Mouse (Mus musculus): ENCODE measurements around the gene Tlnrd1. TPM values are rescaled to one million over a fixed set of nuclear protein-coding genes. Genes with fewer than 3 reads are reported as not detected.

The Tlnrd1 gene
- total RNA-seq, 2 experiments from 2014 or later = 23.1 to 26.2 TPM

GRCm38 (mm10) chr7:83884921-83885532, 922 bp upstream of the Tlnrd1 start:
- no peak for DNase-seq (ENCODE audit: low spot score in 2 of 2)

- peak; percentile 28 to 54 for DNase-seq (ENCODE audit: low spot score in 2 of 2)
Measured at GRCm38 (mm10) chr7:83883276-83884020, 657 bp downstream of the Tlnrd1 start.

DNA sequence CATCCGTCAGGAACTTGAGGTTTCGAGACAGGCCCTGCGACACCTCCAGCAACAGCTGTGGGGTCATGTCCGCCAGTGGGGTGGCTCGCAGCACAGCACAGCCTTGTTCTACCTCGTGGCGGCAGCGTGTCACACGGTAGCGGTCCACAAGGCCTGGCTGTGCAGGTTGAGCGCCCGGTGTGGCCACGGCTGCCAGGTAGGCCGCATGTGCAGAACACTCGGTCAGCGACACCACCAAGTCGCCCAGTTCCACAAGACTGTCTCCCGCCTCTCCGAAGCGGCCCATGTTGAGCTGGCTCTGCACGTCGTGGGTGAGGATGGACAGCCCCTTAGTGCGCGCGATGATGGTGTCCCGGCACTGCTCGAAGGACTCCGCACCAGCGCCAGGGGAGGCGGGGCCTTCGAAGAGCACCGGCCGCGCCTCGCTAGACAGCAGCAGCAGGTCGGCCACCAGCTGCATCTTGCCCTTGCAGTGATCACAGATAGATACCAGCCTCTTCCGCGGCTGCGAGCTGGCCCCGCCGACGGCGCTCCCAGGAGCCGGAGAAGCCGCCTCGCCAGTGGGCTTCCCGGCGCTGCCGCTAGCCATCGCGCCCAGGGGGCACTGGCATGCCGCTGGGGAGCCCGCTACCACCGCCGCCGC, 1.4 kb downstream of the Tlnrd1 start:
- peak; percentile 18 to 43 for DNase-seq (ENCODE audit: low spot score in 2 of 2)

DNA sequence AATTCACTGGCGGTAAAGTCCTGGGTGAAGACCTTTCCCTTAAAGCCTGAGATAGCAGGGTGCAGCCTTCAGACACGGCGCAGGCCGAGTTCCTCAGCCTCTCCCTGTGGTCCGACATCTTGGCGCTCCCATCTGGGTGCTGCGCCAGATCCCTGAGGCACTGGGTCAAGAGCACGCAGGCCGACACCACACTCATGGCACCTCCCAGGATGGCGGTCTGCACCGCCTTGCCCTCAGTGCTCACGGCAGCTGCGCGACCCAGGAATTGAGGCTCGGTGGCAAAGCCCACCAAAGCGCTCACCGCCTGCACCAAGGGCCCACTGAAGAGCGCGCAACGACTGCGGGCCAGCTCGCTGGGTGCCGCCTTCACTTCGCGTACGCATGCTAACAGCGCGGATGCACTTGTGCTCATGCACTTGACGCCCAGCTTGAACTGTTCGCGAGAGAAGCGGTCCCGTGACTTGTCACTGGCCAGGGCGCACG, 1.9 kb downstream of the Tlnrd1 start:
- no peak for DNase-seq (ENCODE audit: low spot score in 2 of 2)

DNA sequence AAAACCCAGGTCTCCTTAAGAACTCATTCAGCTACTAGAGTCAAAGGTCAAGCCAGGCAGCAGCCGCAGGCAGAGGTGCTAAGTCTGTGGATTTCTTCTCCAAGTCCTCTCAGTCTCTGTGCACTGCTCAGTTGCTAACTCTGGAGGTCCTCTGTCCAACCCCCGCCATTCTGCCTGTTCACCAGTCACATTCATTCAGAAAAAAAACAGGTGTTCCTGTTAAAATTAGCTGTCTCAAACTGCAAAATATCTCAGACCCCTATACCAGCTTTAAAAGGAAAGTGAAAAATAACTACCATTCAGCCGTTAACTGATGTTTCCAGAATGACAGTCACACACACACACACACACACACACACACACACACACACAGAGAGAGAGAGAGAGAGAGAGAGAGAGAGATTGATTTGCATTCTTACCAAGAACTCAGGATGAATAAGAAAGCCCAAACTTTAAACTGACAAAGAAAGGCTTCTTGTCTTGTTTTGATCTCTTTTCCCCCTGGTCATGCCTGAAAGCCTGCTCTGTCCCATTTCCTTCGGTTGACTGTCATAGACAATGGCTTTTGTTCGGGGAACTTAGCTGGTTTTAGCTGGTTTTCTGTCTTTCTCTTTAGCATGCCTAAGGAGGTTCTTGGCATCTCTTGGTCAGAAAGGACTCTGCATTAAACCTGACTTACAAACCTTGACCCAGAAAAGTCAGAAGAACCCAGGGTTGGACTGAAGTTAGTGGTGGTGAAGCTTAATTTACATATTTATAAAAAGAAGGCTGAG, 5.2 kb downstream of the Tlnrd1 start:
- no peak for DNase-seq (ENCODE audit: low spot score in 2 of 2)

GRCm38 (mm10) chr7:83877088-83877487, 7.0 kb downstream of the Tlnrd1 start:
- no peak for DNase-seq (ENCODE audit: low spot score in 2 of 2)

- no peak for DNase-seq (ENCODE audit: low spot score in 2 of 2)
Measured at GRCm38 (mm10) chr7:83869839-83870543, 14.1 kb downstream of the Tlnrd1 start.

GRCm38 (mm10) chr7:83868200-83868599, 15.9 kb downstream of the Tlnrd1 start:
- DNase-seq (ENCODE audit: low spot score in 2 of 2) = no peak

GRCm38 (mm10) chr7:83863554-83863953, 20.6 kb downstream of the Tlnrd1 start:
- DNase-seq (ENCODE audit: low spot score in 2 of 2) = no peak

GRCm38 (mm10) chr7:83859378-83860083, 24.6 kb downstream of the Tlnrd1 start:
- no peak for DNase-seq (ENCODE audit: low spot score in 2 of 2)

- no peak for DNase-seq (ENCODE audit: low spot score in 2 of 2)
Measured at GRCm38 (mm10) chr7:83857921-83858320, 26.2 kb downstream of the Tlnrd1 start.

GRCm38 (mm10) chr7:83857208-83857488, 27.0 kb downstream of the Tlnrd1 start:
- no peak for DNase-seq (ENCODE audit: low spot score in 2 of 2)

GRCm38 (mm10) chr7:83856353-83857207, 27.5 kb downstream of the Tlnrd1 start:
- no peak for DNase-seq (ENCODE audit: low spot score in 2 of 2)

DNA sequence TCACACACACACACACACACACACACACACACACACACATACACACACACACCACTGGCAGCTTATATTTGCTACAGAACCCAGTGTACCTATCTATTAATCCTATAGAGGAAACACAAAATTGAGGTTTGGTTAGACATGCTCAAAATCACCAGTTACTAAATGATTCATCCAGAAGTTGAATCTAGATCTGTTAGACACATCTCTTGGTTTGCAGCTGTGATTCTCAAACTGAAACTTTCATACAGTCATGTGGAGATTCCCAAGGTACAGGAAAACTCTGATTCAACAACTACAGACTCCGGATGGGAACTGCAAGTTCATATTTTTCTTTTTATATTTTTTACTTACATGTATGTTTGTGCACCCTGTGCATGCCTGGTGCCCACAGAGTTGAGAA, 28.9 kb downstream of the Tlnrd1 start:
- no peak for DNase-seq (ENCODE audit: low spot score in 2 of 2)

GRCm38 (mm10) chr7:83852381-83853380, 31.4 kb downstream of the Tlnrd1 start:
- no peak for DNase-seq (ENCODE audit: low spot score in 2 of 2)

DNA sequence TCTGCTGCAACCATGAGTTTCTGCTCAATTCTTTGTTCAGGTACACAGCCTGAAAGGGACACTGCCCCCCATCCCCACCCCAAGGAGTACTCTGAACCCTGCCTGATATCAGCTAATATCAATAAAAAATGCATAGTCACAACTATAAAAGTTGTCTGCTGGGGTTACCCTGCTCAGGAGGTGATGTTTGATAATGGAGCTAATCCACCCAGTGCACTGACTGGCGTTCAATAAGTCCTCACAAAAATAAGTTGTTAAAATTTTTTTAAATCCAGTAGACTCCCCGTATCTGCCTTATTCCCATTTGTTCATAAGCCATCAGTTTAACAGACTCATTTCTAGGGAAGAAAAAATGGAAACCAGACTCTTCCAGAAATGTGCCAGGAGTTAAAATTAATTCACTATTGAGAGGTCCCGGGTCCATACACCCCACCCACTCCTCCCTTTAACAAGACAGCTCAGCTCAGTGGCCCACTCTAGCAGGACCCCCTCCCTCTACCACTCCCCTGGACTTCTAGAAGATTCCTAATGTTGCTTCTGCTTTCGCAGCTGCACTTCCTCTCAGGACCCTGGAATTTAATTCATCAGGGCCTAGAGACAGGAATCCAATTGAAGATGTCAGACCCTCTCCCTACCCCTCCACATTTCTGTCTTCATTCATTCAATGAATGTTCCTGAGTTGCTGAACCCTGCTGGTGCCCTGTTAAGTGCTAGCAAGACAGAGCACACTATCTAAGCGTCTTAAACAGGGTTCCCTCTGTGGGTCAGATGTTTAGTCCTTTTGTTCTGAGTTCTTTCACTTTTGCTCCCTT, 32.3 kb downstream of the Tlnrd1 start:
- DNase-seq (ENCODE audit: low spot score in 2 of 2) = no peak
